In genomic region chr16:49802993-49803392, GRCm38 (mm10) we compare ENCODE assay signal across 20 mouse cellular contexts. TPM values are rescaled to one million over a fixed set of nuclear protein-coding genes. Genes with fewer than 3 reads are reported as not detected.
DNase-seq lines count a peak whose midpoint lies in the region; ATAC-seq and TF ChIP-seq lines count a peak whose summit lies in the region.
"Had no signal": no experiment of that assay in that cellular context is flagged by ENCODE, and none has a peak within 500 bp of the region (broad histone marks: within the 10 kb centered on the region; RNA-seq: fewer than 3 reads in every experiment).

No protein-coding gene starts in this region.

- TF ChIP-seq EP300 in liver, embryonic 14.5 days (IDR thresholded peaks at IDR 0.05; ENCODE audit: low read depth), result no peak
- no peak for TF ChIP-seq EP300 in liver, postnatal 0 days (IDR thresholded peaks at IDR 0.05; ENCODE audit: low read depth)

- H3K9ac ChIP-seq in hindbrain, embryonic 12.5 days, result no peak overlapping the region
- no peak overlapping the region for H3K9ac ChIP-seq in hindbrain, postnatal 0 days (replicated peaks; ENCODE audit: low read length)
- H3K9ac ChIP-seq in liver, embryonic 13.5 days, result no peak overlapping the region
- H3K9ac ChIP-seq in liver, embryonic 11.5 days (ENCODE audit: low read depth, low read length), result no peak overlapping the region
- H3K9ac ChIP-seq in liver, embryonic 14.5 days (replicated peaks), result no peak overlapping the region
- no peak overlapping the region for H3K9ac ChIP-seq in liver, postnatal 0 days (replicated peaks)
- H3K9ac ChIP-seq in kidney, embryonic 14.5 days (ENCODE audit: low read depth, low read length), result no peak overlapping the region
- H3K9ac ChIP-seq: forebrain, postnatal 0 days; heart, embryonic 15.5 days had no signal

- no peak overlapping the region for H3K27ac ChIP-seq in hindbrain, embryonic 12.5 days
- no peak overlapping the region for H3K27ac ChIP-seq in hindbrain, postnatal 0 days
- peak overlapping the region; percentile 58 for H3K27ac ChIP-seq in liver, embryonic 13.5 days
- H3K27ac ChIP-seq in liver, embryonic 11.5 days (ENCODE audit: low read depth, low read length), result no peak overlapping the region
- peak overlapping the region; percentile 45 for H3K27ac ChIP-seq in liver, embryonic 14.5 days
- peak overlapping the region; percentile 37; the same call in 1 of the 2 replicates for H3K27ac ChIP-seq in liver, postnatal 0 days (ENCODE audit: low read depth)
- H3K27ac ChIP-seq in kidney, embryonic 14.5 days (ENCODE audit: low read depth, low read length), result no peak overlapping the region
- H3K27ac ChIP-seq: heart, embryonic 15.5 days had no signal

- intact Hi-C loops in left cerebral cortex, postnatal 10 days (cut with DNase I), result no loop called here

- H3K4me2 ChIP-seq in hindbrain, embryonic 12.5 days (replicated peaks), result no peak overlapping the region
- H3K4me2 ChIP-seq in hindbrain, postnatal 0 days (ENCODE audit: low read depth, low read length), result no peak overlapping the region
- H3K4me2 ChIP-seq in liver, embryonic 13.5 days, result no peak overlapping the region
- H3K4me2 ChIP-seq in liver, embryonic 11.5 days, result no peak overlapping the region
- no peak overlapping the region for H3K4me2 ChIP-seq in liver, embryonic 14.5 days (ENCODE audit: low read depth)
- no peak overlapping the region for H3K4me2 ChIP-seq in liver, postnatal 0 days (ENCODE audit: low read depth, low read length)
- no peak overlapping the region for H3K4me2 ChIP-seq in kidney, embryonic 14.5 days (replicated peaks; ENCODE audit: low read depth, low read length)

- WGBS in hindbrain, embryonic 12.5 days, result 37% methylated on average over 2 of the region's 2 CpGs
- 47% methylated on average over 2 of the region's 2 CpGs for whole genome bisulfite sequencing in hindbrain, postnatal 0 days
- WGBS in liver, embryonic 13.5 days (ENCODE audit: insufficient replicate concordance), result 65% methylated on average over 2 of the region's 2 CpGs
- WGBS in liver, embryonic 11.5 days, result 82% methylated on average over 2 of the region's 2 CpGs
- WGBS in liver, embryonic 14.5 days (ENCODE audit: insufficient replicate concordance), result 77% methylated on average over 2 of the region's 2 CpGs
- WGBS in liver, postnatal 0 days (ENCODE audit: insufficient replicate concordance), result 80% methylated on average over 2 of the region's 2 CpGs
- 59% methylated on average over 2 of the region's 2 CpGs for WGBS in kidney, embryonic 14.5 days

- no peaks in the 10 kb centered on the region for H3K36me3 ChIP-seq in hindbrain, embryonic 12.5 days
- H3K36me3 ChIP-seq in hindbrain, postnatal 0 days (ENCODE audit: insufficient read depth, low read length), result no peaks in the 10 kb centered on the region
- H3K36me3 ChIP-seq in liver, embryonic 13.5 days, result no peaks in the 10 kb centered on the region
- no peaks in the 10 kb centered on the region for H3K36me3 ChIP-seq in liver, embryonic 11.5 days (ENCODE audit: control insufficient read depth, insufficient read depth, low read length)
- H3K36me3 ChIP-seq in liver, embryonic 14.5 days (replicated peaks; ENCODE audit: control insufficient read depth, insufficient read depth, low read depth), result no peaks in the 10 kb centered on the region
- no peaks in the 10 kb centered on the region for H3K36me3 ChIP-seq in liver, postnatal 0 days (replicated peaks; ENCODE audit: insufficient read depth, low read length)
- no peaks in the 10 kb centered on the region for H3K36me3 ChIP-seq in kidney, embryonic 14.5 days (ENCODE audit: control insufficient read depth, insufficient read depth, low read length)
- H3K36me3 ChIP-seq: embryonic facial prominence, embryonic 10.5 days; heart, embryonic 15.5 days had no signal

- no peaks in the 10 kb centered on the region for H3K9me3 ChIP-seq in hindbrain, embryonic 12.5 days (replicated peaks)
- H3K9me3 ChIP-seq in hindbrain, postnatal 0 days (ENCODE audit: low read length), result no peaks in the 10 kb centered on the region
- H3K9me3 ChIP-seq in liver, embryonic 13.5 days (replicated peaks), result no peaks in the 10 kb centered on the region
- no peaks in the 10 kb centered on the region for H3K9me3 ChIP-seq in liver, embryonic 11.5 days (ENCODE audit: control insufficient read depth, low read length)
- H3K9me3 ChIP-seq in liver, embryonic 14.5 days (ENCODE audit: control insufficient read depth, low read length), result no peaks in the 10 kb centered on the region
- no peaks in the 10 kb centered on the region for H3K9me3 ChIP-seq in liver, postnatal 0 days (ENCODE audit: low read length)
- H3K9me3 ChIP-seq in kidney, embryonic 14.5 days (ENCODE audit: control insufficient read depth, low read length), result no peaks in the 10 kb centered on the region
- H3K9me3 ChIP-seq: embryonic facial prominence, embryonic 10.5 days; forebrain, embryonic 13.5 days; heart, embryonic 15.5 days had no signal

- no peak for TF ChIP-seq CTCF in hindbrain, postnatal 0 days (IDR thresholded peaks at IDR 0.05; ENCODE audit: low read depth)
- no peak for TF ChIP-seq CTCF in liver, embryonic 14.5 days (IDR thresholded peaks at IDR 0.05; ENCODE audit: low read depth)
- no peak for TF ChIP-seq CTCF in liver, postnatal 0 days (IDR thresholded peaks at IDR 0.05; ENCODE audit: low read depth)

- DNase-seq in hindbrain, postnatal 0 days (ENCODE audit: low spot score), result no peak
- DNase-seq in liver, embryonic 13.5 days, result no peak
- DNase-seq in liver, embryonic 11.5 days (ENCODE audit: low spot score), result no peak
- DNase-seq in liver, embryonic 14.5 days (ENCODE audit: low read depth in 3 of 3, low spot score in 3 of 3), result no peak
- no peak for DNase-seq in liver, postnatal 0 days
- DNase-seq in left cerebral cortex, postnatal 10 days (ENCODE audit: extremely low spot score in 1 of 2, low spot score in 2 of 2), result no peak
- DNase-seq: adrenal gland, postnatal 14 days; cerebellum, adult 2 months; cerebellum, postnatal 10 days; gastrocnemius, postnatal 14 days; heart, adult 2 months; heart, postnatal 14 days had no signal

- no peaks in the 10 kb centered on the region for H3K27me3 ChIP-seq in hindbrain, embryonic 12.5 days
- H3K27me3 ChIP-seq in hindbrain, postnatal 0 days (ENCODE audit: insufficient read depth, low read length), result no peaks in the 10 kb centered on the region
- no peaks in the 10 kb centered on the region for H3K27me3 ChIP-seq in liver, embryonic 13.5 days
- no peaks in the 10 kb centered on the region for H3K27me3 ChIP-seq in liver, embryonic 11.5 days (replicated peaks; ENCODE audit: control insufficient read depth, insufficient read depth, low read length)
- no peaks in the 10 kb centered on the region for H3K27me3 ChIP-seq in liver, embryonic 14.5 days (ENCODE audit: control insufficient read depth, insufficient read depth, low read length)
- H3K27me3 ChIP-seq in liver, postnatal 0 days (ENCODE audit: insufficient read depth, low read length), result no peaks in the 10 kb centered on the region
- H3K27me3 ChIP-seq in kidney, embryonic 14.5 days (ENCODE audit: control insufficient read depth, insufficient read depth, low read length), result no peaks in the 10 kb centered on the region; the same call in 1 of the 2 replicates
- H3K27me3 ChIP-seq: forebrain, embryonic 13.5 days; heart, embryonic 15.5 days; Patski had no signal

- H3K4me3 ChIP-seq in hindbrain, embryonic 12.5 days, result no peak overlapping the region
- no peak overlapping the region for H3K4me3 ChIP-seq in hindbrain, postnatal 0 days (ENCODE audit: low read length)
- H3K4me3 ChIP-seq in liver, embryonic 13.5 days (replicated peaks), result no peak overlapping the region
- no peak overlapping the region for H3K4me3 ChIP-seq in liver, embryonic 11.5 days (ENCODE audit: low read depth, low read length)
- H3K4me3 ChIP-seq in liver, embryonic 14.5 days (ENCODE audit: insufficient read depth in 1 of 2, low read depth in 2 of 2, low read length in 2 of 2), result no peak overlapping the region
- no peak overlapping the region for H3K4me3 ChIP-seq in liver, postnatal 0 days (ENCODE audit: low read depth, low read length)
- no peak overlapping the region for H3K4me3 ChIP-seq in kidney, embryonic 14.5 days (ENCODE audit: low read length)
- H3K4me3 ChIP-seq: heart, adult 2 months; heart, embryonic 15.5 days had no signal

- H3K4me1 ChIP-seq in hindbrain, embryonic 12.5 days, result peaks cover 24% of the 10 kb centered on the region
- peaks cover 8% of the 10 kb centered on the region; the same call in 1 of the 2 replicates for H3K4me1 ChIP-seq in hindbrain, postnatal 0 days (ENCODE audit: insufficient read depth, low read length)
- H3K4me1 ChIP-seq in liver, embryonic 13.5 days (replicated peaks), result peaks cover 89% of the 10 kb centered on the region
- H3K4me1 ChIP-seq in liver, embryonic 11.5 days (replicated peaks; ENCODE audit: control insufficient read depth, insufficient read depth, low read length), result peaks cover 50% of the 10 kb centered on the region
- H3K4me1 ChIP-seq in liver, embryonic 14.5 days (replicated peaks; ENCODE audit: control insufficient read depth in 2 of 2, insufficient read depth in 2 of 2, low read length in 1 of 2), result peaks cover 77 to 79% of the 10 kb centered on the region in 2 experiments
- H3K4me1 ChIP-seq in liver, postnatal 0 days (ENCODE audit: insufficient read depth), result peaks cover 76% of the 10 kb centered on the region
- peaks cover 9% of the 10 kb centered on the region; the same call in 1 of the 2 replicates for H3K4me1 ChIP-seq in kidney, embryonic 14.5 days (ENCODE audit: control insufficient read depth, insufficient read depth, low read length)

- peak; percentile 69 for ATAC-seq in hindbrain, embryonic 12.5 days (ENCODE audit: low FRiP score)
- no peak for ATAC-seq in hindbrain, postnatal 0 days
- no peak for ATAC-seq in liver, embryonic 13.5 days (ENCODE audit: low read depth)
- ATAC-seq in liver, embryonic 11.5 days (replicated peaks; ENCODE audit: low FRiP score), result no peak
- ATAC-seq in liver, embryonic 14.5 days (ENCODE audit: insufficient read depth), result no peak
- ATAC-seq in liver, postnatal 0 days, result no peak
- ATAC-seq in kidney, embryonic 14.5 days (ENCODE audit: low FRiP score, low TSS enrichment), result no peak
- ATAC-seq: activated CD4-positive, CD25-positive, alpha-beta regulatory T cell, adult 4 months; Patski had no signal

RNA-seq across cellular contexts. Expression of gene Cd47, which starts 2.7 kb away (rescaled TPM):
- polyA plus RNA-seq in hindbrain, embryonic 12.5 days (2016; fragmentation: Nextera tagmentation; extraction: Ambion mirVana), result 92.0 and 95.1 TPM in 2 replicates
- 38.9 and 44.3 TPM in 2 replicates for total RNA-seq in hindbrain, postnatal 0 days (2014; rRNA removed)
- 235 and 238 TPM in 2 replicates for polyA plus RNA-seq in hindbrain, postnatal 0 days (2015; fragmentation: Nextera tagmentation; extraction: Ambion mirVana)
- 301 and 344 TPM in 2 replicates for polyA plus RNA-seq in liver, embryonic 13.5 days (2015; fragmentation: Nextera tagmentation; extraction: Ambion mirVana)
- 261 and 281 TPM in 2 replicates for polyA plus RNA-seq in liver, embryonic 11.5 days (2014; fragmentation: Nextera tagmentation; extraction: Ambion mirVana)
- polyA plus RNA-seq in liver, embryonic 14.5 days (2012; rRNA removed), result 54.3 and 82.5 TPM in 2 replicates
- 331 and 345 TPM in 2 replicates for polyA plus RNA-seq in liver, embryonic 14.5 days (2014; fragmentation: Nextera tagmentation; extraction: Ambion mirVana)
- 285 and 286 TPM in 2 replicates for polyA plus RNA-seq in liver, postnatal 0 days (2015; fragmentation: Nextera tagmentation; extraction: Ambion mirVana)
- polyA plus RNA-seq in kidney, embryonic 14.5 days (2014; fragmentation: Nextera tagmentation; extraction: Ambion mirVana), result 72.8 and 82.9 TPM in 2 replicates
- total RNA-seq in left cerebral cortex, postnatal 10 days (2021), result 100 to 1,000 TPM; 294 to 300 TPM

Comparison
In these comparisons a context has a peak if more than half of its experiments do, and no peak if none do; other contexts are left out.
1. H3K27ac ChIP-seq: peak in liver, embryonic 13.5 days (single experiment), liver, embryonic 14.5 days (single experiment) and liver, postnatal 0 days (single experiment); none in hindbrain, embryonic 12.5 days (single experiment), hindbrain, postnatal 0 days (single experiment), liver, embryonic 11.5 days (single experiment) and kidney, embryonic 14.5 days (single experiment).